Mouse (Mus musculus): ENCODE measurements around the gene Faf1. TPM values are rescaled to one million over a fixed set of nuclear protein-coding genes. Genes with fewer than 3 reads are reported as not detected.

Gene Faf1
- polyA plus RNA-seq (2015; fragmentation: Nextera tagmentation; extraction: Ambion mirVana): 16.5 and 18.6 TPM in 2 replicates

DNA sequence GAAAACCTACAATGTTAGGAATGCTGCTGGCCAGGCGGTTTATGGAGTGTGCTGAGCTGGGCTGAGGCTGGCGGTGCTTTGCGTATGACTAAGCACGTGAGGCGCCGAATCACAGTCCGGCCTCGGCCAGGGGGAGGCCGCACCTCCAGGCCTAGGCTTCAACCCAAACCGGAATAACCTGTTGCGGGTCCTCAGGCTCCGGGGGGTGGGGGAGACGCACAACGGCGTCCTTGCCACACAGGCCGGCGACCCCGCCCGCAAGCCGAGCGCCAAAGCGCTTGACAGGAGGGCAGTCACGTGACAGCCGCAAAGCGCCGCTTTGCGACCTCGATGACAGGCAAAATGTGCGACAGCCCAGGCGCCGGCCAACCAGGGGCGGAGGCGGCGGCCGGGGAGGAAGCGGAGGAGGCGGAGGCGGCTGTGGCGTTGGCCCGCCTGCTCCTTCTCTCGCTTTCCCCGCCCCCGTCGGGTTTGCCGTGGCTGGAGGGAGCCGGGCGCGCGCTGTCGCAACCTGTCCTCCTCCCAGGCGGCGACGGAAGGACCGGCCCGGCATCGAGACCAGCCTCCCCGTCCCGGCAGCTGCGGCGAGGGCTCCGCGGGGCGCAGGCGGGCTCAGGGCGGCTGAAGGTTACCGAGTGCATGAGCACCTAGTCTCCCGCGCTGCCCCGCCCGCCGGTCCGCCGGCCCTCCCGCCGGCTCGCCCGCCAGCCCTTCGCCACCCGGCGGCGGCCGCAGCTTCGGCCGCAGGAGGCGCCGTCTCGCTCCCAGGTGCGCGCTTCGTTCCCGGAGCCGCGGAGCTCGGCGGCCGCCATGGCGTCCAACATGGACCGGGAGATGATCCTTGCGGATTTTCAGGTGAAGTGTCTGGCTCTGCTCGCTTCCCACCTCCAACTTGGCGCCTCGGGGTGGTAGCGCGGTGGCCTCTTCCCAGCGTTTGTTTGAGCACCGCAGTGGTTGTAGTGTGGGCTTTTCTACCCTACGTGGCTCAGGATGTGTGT lies at the start of gene Faf1:
Faf1 (plus strand) TSS at position 371 of the 998 bp plus-strand sequence.
- Histone ChIP-seq H3K4me1 (replicated peaks) (peaks cover 30% of the 10 kb centered on the region), H3K9me3 (replicated peaks) (no peaks in the 10 kb centered on the region), H3K36me3 (no peaks in the 10 kb centered on the region), H3K27ac (peak within 1 kb of the TSS; percentile 98), H3K27me3 (no peaks in the 10 kb centered on the region), H3K9ac (peak within 1 kb of the TSS; percentile 86), H3K4me2 (peak within 1 kb of the TSS; percentile 84), H3K4me3 (replicated peaks) (peak within 1 kb of the TSS; percentile 74)
- WGBS (ENCODE audit: insufficient replicate concordance): under 1% methylated on average over 99 of the region's 107 CpGs
- ATAC-seq (ENCODE audit: low read depth): peak; percentile 97
- peak; percentile 97 for DNase-seq

DNA sequence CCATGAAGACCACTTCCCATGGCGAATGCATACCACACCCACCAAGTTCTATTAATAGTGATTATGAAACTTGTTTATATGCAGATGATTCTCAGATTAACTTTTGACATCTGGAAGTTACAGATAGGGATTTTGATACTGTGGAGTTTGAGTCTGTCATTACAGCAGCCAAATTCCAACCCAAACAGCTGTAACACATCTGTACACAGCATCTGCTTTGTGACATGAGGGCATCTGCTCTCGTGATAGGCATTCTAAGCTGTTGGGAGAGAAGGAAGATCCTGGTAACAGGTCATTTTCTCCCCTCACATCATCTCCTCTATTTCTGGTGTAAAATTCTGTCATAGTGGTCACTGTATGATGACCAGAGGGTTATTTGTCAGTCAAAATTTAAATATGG lies 46.2 kb upstream of the Faf1 start:
- Histone ChIP-seq H3K4me1 (replicated peaks) (no peaks in the 10 kb centered on the region), H3K9me3 (replicated peaks) (no peaks in the 10 kb centered on the region), H3K27ac (no peak overlapping the region), H3K36me3 (no peaks in the 10 kb centered on the region), H3K9ac (no peak overlapping the region), H3K4me3 (replicated peaks) (no peak overlapping the region), H3K27me3 (no peaks in the 10 kb centered on the region), H3K4me2 (no peak overlapping the region)
- no peak for ATAC-seq (ENCODE audit: low read depth)
- WGBS (ENCODE audit: insufficient replicate concordance): 39% methylated on average over 2 of the region's 2 CpGs
- DNase-seq: no peak

DNA sequence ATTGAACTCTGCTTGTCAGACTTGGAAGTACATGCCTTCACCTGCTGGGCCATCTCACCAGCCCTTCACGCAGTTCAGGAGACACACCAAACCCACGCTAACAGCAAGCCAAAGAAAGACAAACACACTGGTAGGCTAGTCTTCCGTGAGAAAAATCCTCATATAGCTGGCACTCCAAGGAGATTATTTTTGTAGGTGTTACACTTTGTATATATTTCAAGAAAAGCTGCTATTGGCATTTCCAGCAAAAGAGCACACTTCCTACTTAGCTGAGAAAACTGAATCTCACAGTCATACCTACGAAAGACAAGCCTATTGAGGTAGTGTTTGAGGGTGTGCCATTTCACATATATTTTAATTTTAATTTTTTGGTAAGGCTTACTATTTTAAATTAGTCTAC lies 45.4 kb upstream of the Faf1 start:
- Histone ChIP-seq H3K27me3 (no peaks in the 10 kb centered on the region), H3K4me2 (no peak overlapping the region), H3K27ac (no peak overlapping the region), H3K4me3 (replicated peaks) (no peak overlapping the region), H3K9me3 (replicated peaks) (no peaks in the 10 kb centered on the region), H3K36me3 (no peaks in the 10 kb centered on the region), H3K9ac (no peak overlapping the region), H3K4me1 (replicated peaks) (no peaks in the 10 kb centered on the region)
- WGBS (ENCODE audit: insufficient replicate concordance): 63% methylated on average over 4 of the region's 4 CpGs
- ATAC-seq (ENCODE audit: low read depth): no peak
- DNase-seq: no peak

- WGBS (ENCODE audit: insufficient replicate concordance): 74% methylated on average over 2 of the region's 2 CpGs
- Histone ChIP-seq H3K4me1 (replicated peaks) (no peaks in the 10 kb centered on the region), H3K9me3 (replicated peaks) (no peaks in the 10 kb centered on the region), H3K27me3 (no peaks in the 10 kb centered on the region), H3K4me3 (replicated peaks) (no peak overlapping the region), H3K4me2 (no peak overlapping the region), H3K36me3 (no peaks in the 10 kb centered on the region), H3K27ac (no peak overlapping the region), H3K9ac (no peak overlapping the region)
- DNase-seq: no peak
- ATAC-seq (ENCODE audit: low read depth): no peak
These were observed 41.4 kb upstream of the Faf1 start for GRCm38 (mm10) chr4:109634971-109635370.

DNA sequence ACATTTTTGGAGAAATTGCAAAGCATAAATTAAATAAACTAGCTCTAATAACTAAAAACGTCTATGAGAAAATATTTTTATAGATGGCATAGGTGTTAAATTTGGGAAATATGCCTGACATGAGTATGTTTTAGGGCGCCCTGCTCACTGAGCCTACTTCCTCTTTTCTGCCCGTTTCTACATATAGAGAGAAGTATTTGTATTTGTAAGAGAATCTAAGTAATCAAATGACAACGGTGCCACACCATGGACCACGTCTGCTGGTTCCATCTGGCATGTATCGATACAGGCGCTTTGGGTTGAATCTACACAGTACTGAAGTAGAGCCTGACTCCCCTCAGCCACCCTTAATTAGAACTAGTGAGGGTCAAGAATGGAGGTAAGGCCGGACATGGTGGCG lies 37.0 kb upstream of the Faf1 start:
- Histone ChIP-seq H3K9me3 (replicated peaks) (no peaks in the 10 kb centered on the region), H3K27ac (no peak overlapping the region), H3K27me3 (no peaks in the 10 kb centered on the region), H3K9ac (no peak overlapping the region), H3K36me3 (no peaks in the 10 kb centered on the region), H3K4me3 (replicated peaks) (no peak overlapping the region), H3K4me2 (no peak overlapping the region), H3K4me1 (replicated peaks) (no peaks in the 10 kb centered on the region)
- 59% methylated on average over 9 of the region's 9 CpGs for WGBS (ENCODE audit: insufficient replicate concordance)
- ATAC-seq (ENCODE audit: low read depth) (no peak), DNase-seq (no peak)

DNA sequence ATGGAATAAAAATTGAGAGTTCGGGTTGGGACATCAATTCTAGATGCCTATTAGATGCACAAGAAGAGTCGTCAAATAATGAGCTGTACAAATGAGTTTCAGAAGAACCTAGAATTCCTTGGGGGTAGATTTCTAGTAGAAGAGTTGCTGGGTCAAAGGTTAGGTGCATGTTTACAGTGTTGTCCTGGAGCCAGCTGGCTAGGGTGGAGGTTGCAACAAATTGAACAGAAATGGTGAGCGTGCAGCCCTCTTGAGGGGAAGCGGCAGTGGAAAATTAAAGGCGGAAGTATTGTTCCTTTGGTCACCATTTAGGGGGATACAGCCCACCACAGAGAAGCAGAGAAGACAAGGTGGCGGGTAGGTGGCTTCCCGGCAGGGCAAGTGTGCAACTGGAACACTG lies 36.2 kb upstream of the Faf1 start:
- WGBS (ENCODE audit: insufficient replicate concordance): 74% methylated on average over 7 of the region's 7 CpGs

DNA sequence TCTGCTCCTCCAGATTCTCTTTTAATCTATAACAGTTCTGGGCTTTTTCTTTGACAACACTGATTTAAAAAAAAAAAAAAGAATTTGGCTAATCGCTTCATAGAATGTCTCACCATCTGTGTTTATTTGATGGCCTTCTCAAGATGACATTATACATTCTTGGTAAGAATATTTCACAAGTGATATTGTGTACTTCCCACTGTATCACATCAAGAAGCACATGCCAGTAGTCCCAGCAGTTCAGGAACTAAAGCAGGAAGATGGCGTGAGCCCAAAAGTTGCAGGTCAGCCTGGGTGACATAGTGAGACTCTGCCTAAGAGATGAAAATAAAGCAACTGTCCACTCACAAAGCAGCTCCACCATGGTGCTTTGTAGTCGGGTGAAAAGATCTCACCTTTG lies 34.9 kb upstream of the Faf1 start:
- no peak overlapping the region for H3K27ac ChIP-seq
- H3K4me2 ChIP-seq: no peak overlapping the region
- H3K4me1 ChIP-seq (replicated peaks): no peaks in the 10 kb centered on the region
- DNase-seq: no peak
- H3K27me3 ChIP-seq: no peaks in the 10 kb centered on the region
- ATAC-seq (ENCODE audit: low read depth): no peak
- H3K9ac ChIP-seq: no peak overlapping the region
- H3K9me3 ChIP-seq (replicated peaks): no peaks in the 10 kb centered on the region
- H3K36me3 ChIP-seq: no peaks in the 10 kb centered on the region
- H3K4me3 ChIP-seq (replicated peaks): no peak overlapping the region
- 60% methylated on average over 3 of the region's 3 CpGs for WGBS (ENCODE audit: insufficient replicate concordance)

More for the DNA sequence above, 36.2 kb upstream of the Faf1 start:
- Histone ChIP-seq H3K36me3 (no peaks in the 10 kb centered on the region), H3K9ac (no peak overlapping the region), H3K27me3 (no peaks in the 10 kb centered on the region), H3K4me1 (replicated peaks) (no peaks in the 10 kb centered on the region), H3K9me3 (replicated peaks) (no peaks in the 10 kb centered on the region), H3K4me2 (no peak overlapping the region), H3K27ac (no peak overlapping the region), H3K4me3 (replicated peaks) (no peak overlapping the region)
- DNase-seq (no peak), ATAC-seq (ENCODE audit: low read depth) (no peak)

GRCm38 (mm10) chr4:109647281-109647680 lies 29.1 kb upstream of the Faf1 start:
- 50% methylated on average over 4 of the region's 4 CpGs for WGBS (ENCODE audit: insufficient replicate concordance)
- ATAC-seq (ENCODE audit: low read depth): no peak
- no peak overlapping the region for H3K9ac ChIP-seq
- 0 out of 2 replicates have a peak, but pooled peaks cover 4% of the 10 kb centered on the region for H3K27me3 ChIP-seq
- H3K4me1 ChIP-seq (replicated peaks): no peaks in the 10 kb centered on the region
- H3K4me3 ChIP-seq (replicated peaks): no peak overlapping the region
- H3K4me2 ChIP-seq: no peak overlapping the region
- no peak overlapping the region for H3K27ac ChIP-seq
- H3K36me3 ChIP-seq: no peaks in the 10 kb centered on the region
- DNase-seq: no peak
- no peaks in the 10 kb centered on the region for H3K9me3 ChIP-seq (replicated peaks)

DNA sequence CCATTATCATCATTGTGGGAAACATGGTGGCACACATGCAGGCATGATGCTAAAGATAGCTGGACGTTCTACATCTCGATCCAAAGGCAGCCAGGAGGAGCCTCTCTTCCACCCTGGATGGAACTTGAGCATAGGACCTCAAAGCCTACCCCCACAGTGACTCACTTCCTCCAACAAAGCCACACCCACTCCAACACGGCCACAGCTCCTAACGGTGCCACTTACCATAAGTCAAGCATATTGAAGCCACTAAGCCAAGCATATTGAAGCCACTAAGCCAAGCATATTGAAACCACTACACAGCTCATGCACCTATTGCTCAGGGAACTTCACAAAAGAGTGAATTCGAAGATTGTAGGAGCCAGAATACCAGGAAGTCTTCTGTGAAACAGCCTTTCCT lies 27.1 kb upstream of the Faf1 start:
- Histone ChIP-seq H3K4me1 (replicated peaks) (no peaks in the 10 kb centered on the region), H3K9ac (no peak overlapping the region), H3K4me3 (replicated peaks) (no peak overlapping the region), H3K4me2 (no peak overlapping the region), H3K27ac (no peak overlapping the region), H3K36me3 (no peaks in the 10 kb centered on the region), H3K27me3 (peaks cover 8% of the 10 kb centered on the region), H3K9me3 (replicated peaks) (no peaks in the 10 kb centered on the region)
- DNase-seq (no peak), ATAC-seq (ENCODE audit: low read depth) (no peak)
- 48% methylated on average over 5 of the region's 5 CpGs for WGBS (ENCODE audit: insufficient replicate concordance)

GRCm38 (mm10) chr4:109653251-109653650 lies 23.1 kb upstream of the Faf1 start:
- no peak overlapping the region for H3K4me2 ChIP-seq
- H3K9me3 ChIP-seq (replicated peaks): no peaks in the 10 kb centered on the region
- no peak overlapping the region for H3K27ac ChIP-seq
- ATAC-seq (ENCODE audit: low read depth) (no peak), DNase-seq (no peak)
- no peak overlapping the region for H3K4me3 ChIP-seq (replicated peaks)
- no peaks in the 10 kb centered on the region for H3K36me3 ChIP-seq
- H3K9ac ChIP-seq: no peak overlapping the region
- H3K27me3 ChIP-seq: peaks cover 45% of the 10 kb centered on the region
- peaks cover 14% of the 10 kb centered on the region for H3K4me1 ChIP-seq (replicated peaks)

DNA sequence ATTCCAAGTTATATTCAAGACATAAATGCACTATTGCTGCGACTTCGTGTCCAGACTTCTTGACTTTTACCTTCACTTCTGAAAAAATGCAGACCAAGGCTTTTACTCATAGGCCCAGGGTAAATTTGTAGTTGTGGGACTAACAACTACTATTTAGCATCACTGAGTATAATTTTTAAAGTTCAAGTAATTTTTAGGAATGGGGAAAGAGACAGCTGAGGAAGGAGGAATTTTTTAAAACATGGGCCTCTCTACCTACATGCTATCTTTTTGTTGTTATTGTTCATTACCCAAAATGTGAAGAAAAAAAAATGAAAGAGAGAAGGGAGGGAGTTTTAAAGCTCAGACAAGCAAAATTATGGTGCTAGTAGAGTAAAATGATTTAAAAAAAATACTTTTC lies 21.7 kb upstream of the Faf1 start:
- H3K4me3 ChIP-seq (replicated peaks): no peak overlapping the region
- WGBS (ENCODE audit: insufficient replicate concordance): 54% methylated on average over 2 of the region's 2 CpGs
- H3K9me3 ChIP-seq (replicated peaks): no peaks in the 10 kb centered on the region
- no peaks in the 10 kb centered on the region for H3K36me3 ChIP-seq
- peaks cover 58% of the 10 kb centered on the region for H3K27me3 ChIP-seq
- ATAC-seq (ENCODE audit: low read depth) (no peak), DNase-seq (no peak)
- H3K9ac ChIP-seq: no peak overlapping the region
- H3K27ac ChIP-seq: no peak overlapping the region
- no peak overlapping the region for H3K4me2 ChIP-seq
- peaks cover 14% of the 10 kb centered on the region for H3K4me1 ChIP-seq (replicated peaks)

- no peak overlapping the region for H3K27ac ChIP-seq
- DNase-seq (no peak), ATAC-seq (ENCODE audit: low read depth) (no peak)
- 37% methylated on average over 2 of the region's 2 CpGs for WGBS (ENCODE audit: insufficient replicate concordance)
- H3K9me3 ChIP-seq (replicated peaks): no peaks in the 10 kb centered on the region
- H3K4me1 ChIP-seq (replicated peaks): peaks cover 14% of the 10 kb centered on the region
- H3K9ac ChIP-seq: no peak overlapping the region
- H3K36me3 ChIP-seq: no peaks in the 10 kb centered on the region
- H3K4me2 ChIP-seq: no peak overlapping the region
- peaks cover 67% of the 10 kb centered on the region for H3K27me3 ChIP-seq
- H3K4me3 ChIP-seq (replicated peaks): no peak overlapping the region
These were observed 20.6 kb upstream of the Faf1 start for GRCm38 (mm10) chr4:109655738-109656137.
